Mouse (Mus musculus): ENCODE measurements at regions not wholly inside any gene's neighbourhood (a gene's known extent, or its start where the extent isn't known, plus 50 kb on each side); places are given as distances from the start of the nearest gene placed in this dataset.

DNA sequence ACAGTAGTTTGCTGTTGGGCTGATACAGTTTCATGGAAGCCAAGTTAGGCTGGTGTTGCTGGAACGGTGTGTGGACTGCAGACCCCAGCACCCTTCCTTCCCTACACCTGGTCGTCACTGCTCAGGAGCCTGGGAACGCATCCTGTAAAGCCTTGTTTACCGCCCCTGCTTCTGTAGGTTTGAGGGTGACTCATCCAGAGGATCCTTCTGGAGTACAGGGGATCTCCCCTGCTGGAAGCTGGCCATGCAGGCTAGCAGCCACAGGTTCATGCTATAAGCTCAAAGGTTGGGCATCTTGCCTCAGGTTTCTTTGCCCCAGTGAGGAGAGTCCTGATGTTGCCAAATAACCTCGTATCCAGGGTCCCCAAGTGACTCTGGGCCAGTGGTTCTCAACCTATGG lies 86.2 kb upstream of the Gpc1 start:
- Histone ChIP-seq H3K27me3 (no peaks in the 10 kb centered on the region), H3K36me3 (no peaks in the 10 kb centered on the region)
- ATAC-seq = no peak

DNA sequence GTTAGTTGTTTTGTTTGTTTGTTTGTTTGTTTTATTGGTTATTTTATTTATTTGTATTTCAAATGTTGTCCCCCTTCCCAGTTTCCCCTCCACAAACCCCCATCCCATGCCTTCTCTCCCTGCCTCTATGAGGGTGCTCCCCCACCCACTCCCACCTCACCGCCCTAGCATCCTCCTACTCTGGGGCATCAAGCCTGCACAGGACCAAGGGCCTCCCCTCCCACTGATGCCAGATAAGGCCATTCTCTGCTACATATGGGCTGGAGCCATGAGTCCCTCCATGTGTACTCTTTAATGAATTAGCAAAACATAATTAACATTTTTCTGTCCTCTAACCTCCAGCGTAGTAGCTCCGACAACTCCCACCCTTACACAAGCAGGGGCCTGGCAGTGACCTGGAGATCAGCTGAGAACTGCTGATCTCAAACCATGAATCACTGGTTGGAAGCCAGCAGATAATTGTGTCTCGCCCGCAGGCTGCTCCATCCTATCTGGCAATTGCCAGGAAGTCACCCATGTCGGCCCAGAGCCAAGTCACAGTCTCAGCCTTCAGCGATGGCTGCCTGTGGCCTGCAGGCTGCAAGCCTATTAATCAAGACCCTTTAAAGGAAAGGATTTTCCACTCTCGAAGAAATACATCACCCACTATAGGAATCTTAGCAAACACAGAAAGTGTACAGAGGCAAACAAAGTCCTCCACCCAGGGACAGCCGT lies 86.8 kb upstream of the Gpc1 start:
- Histone ChIP-seq H3K36me3 (no peaks in the 10 kb centered on the region), H3K9ac (replicated peaks) (no peak overlapping the region), H3K9me3 (no peaks in the 10 kb centered on the region), H3K4me2 (replicated peaks) (no peak overlapping the region), H3K4me1 (replicated peaks) (no peaks in the 10 kb centered on the region), H3K27ac (no peak overlapping the region), H3K4me3 (replicated peaks) (no peak overlapping the region), H3K27me3 (no peaks in the 10 kb centered on the region)
- ATAC-seq = no peak; the same call in 1 of the 2 replicates
- WGBS = 70% methylated on average over 9 of the region's 9 CpGs

More for the DNA sequence above, 86.2 kb upstream of the Gpc1 start:
- H3K4me1 ChIP-seq (replicated peaks) = no peaks in the 10 kb centered on the region
- no peak overlapping the region for H3K4me2 ChIP-seq (replicated peaks)
- no peak overlapping the region for H3K27ac ChIP-seq
- WGBS = 86% methylated on average over 5 of the region's 5 CpGs
- H3K4me3 ChIP-seq (replicated peaks) = no peak overlapping the region
- H3K9me3 ChIP-seq = no peaks in the 10 kb centered on the region
- no peak overlapping the region for H3K9ac ChIP-seq (replicated peaks)

DNA sequence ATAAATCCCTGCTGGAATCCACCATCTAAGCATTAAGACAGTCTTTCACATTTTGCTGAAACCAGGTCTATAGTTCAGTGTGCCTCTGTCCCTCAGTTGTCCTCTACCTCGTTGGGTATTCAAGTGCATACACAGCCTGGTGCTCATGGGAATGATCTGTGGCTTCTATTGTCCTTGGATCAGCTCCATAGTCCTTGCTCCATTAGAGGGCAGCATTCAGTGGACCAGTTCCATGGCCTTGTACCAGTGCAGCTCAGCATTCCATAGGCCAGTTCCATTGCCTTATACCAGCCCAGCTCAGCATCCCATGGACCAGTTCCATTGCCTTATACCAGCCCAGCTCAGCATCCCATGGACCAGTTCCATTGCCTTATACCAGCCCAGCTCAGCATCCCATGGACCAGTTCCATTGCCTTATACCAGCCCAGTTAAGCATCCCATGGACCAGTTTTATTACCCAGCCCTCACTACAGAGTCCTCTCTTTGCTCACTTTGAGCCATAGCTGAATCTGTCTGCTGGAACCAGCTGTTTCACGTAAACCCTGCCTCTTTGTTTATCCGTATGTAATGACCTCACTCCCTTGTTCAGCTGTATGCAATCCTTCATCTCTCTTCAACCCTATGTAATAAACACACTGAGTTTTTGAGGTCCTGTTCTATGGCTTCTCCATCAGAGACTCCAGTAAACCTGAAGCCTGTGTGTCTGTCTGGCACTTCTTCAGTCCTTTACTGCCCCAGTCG lies 88.4 kb upstream of the Gpc1 start:
- Histone ChIP-seq H3K36me3 (no peaks in the 10 kb centered on the region), H3K4me1 (replicated peaks) (peaks cover 9% of the 10 kb centered on the region), H3K9ac (replicated peaks) (no peak overlapping the region), H3K27me3 (no peaks in the 10 kb centered on the region), H3K27ac (no peak overlapping the region), H3K4me3 (replicated peaks) (no peak overlapping the region), H3K9me3 (no peaks in the 10 kb centered on the region), H3K4me2 (replicated peaks) (no peak overlapping the region)
- ATAC-seq = no peak
- 76% methylated on average over 4 of the region's 4 CpGs for WGBS

DNA sequence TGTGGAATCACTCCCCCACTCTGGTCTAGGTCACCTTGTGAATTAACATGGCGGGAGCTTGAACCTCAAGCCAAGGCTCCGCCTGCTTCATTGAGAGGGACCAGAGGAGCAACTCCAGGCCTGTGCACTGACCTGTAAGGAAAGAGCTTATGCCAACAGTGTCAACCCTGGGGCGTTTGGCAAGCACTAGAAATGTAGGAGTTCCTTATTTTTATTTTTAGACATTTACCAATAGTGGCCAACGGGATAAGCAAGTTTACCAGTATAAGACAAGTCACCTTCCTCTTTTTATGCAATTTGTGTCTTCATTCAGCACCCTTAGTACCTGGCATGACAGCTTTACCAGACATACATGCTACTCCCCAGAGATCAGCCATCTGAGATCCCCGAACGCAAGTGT lies 89.1 kb upstream of the Gpc1 start:
- H3K27me3 ChIP-seq = no peaks in the 10 kb centered on the region
- ATAC-seq = no peak
- no peaks in the 10 kb centered on the region for H3K9me3 ChIP-seq
- H3K4me1 ChIP-seq (replicated peaks) = peaks cover 17% of the 10 kb centered on the region
- no peak overlapping the region for H3K4me3 ChIP-seq (replicated peaks)
- no peak overlapping the region for H3K27ac ChIP-seq
- H3K36me3 ChIP-seq = no peaks in the 10 kb centered on the region
- no peak overlapping the region for H3K4me2 ChIP-seq (replicated peaks)
- no peak overlapping the region for H3K9ac ChIP-seq (replicated peaks)
- 82% methylated on average over 6 of the region's 6 CpGs for WGBS

DNA sequence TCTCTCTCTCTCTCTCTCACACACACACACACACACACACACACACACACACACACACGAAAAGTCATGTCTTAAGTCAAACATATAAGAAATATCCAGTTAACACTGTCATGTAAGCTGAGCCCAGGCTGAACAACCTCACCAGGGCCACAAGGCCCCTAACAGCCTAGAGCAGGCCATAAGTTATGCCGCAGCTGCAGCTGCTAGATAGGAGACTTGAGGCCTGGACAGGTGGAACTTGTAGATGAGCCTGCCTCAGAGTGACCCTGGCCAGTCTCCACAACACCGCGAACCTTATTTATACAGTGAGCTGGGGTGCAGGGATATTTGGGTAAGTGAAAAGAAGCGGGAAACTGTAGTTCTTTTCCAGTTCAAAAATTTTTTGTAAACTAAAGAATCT lies 90.4 kb upstream of the Gpc1 start:
- Histone ChIP-seq H3K9me3 (no peaks in the 10 kb centered on the region), H3K27ac (no peak overlapping the region), H3K36me3 (no peaks in the 10 kb centered on the region), H3K4me2 (replicated peaks) (no peak overlapping the region), H3K27me3 (no peaks in the 10 kb centered on the region), H3K9ac (replicated peaks) (no peak overlapping the region), H3K4me1 (replicated peaks) (peaks cover 21% of the 10 kb centered on the region), H3K4me3 (replicated peaks) (no peak overlapping the region)
- 90% methylated on average over 5 of the region's 5 CpGs for WGBS
- no peak for ATAC-seq

DNA sequence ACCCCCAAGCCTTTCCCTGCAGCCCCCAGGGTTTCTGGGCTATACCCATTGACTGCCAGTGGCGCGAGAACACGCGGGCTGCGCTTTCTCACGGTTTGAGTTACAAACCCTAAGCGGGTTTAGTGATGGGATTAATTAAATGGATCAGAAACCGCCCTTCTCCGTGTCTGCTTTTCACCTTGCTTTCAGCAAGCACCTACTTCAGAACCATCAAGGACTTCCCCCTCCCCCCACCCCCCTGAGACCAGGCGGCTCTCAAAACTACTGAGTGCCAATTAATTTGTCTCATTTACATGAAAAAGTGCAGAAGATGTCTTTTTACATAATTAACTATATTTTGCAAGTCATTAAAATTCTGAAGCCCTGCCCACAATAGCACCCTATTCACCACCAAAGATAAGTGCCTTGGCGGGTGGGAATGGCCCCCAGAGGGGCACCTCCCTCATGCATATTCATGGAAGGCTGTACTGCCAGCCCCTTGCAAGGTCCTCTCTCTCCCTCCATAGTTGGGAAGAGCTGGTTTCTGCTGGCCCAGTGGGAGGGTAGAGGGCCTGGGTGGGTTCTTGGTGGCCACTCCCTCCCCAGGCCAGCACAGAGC lies 89.1 kb upstream of the Otos start:
- H3K4me2 ChIP-seq (replicated peaks) = no peak overlapping the region
- peak overlapping the region; percentile 37 for H3K27ac ChIP-seq
- H3K9ac ChIP-seq (replicated peaks) = no peak overlapping the region
- no peaks in the 10 kb centered on the region for H3K27me3 ChIP-seq
- no peaks in the 10 kb centered on the region for H3K36me3 ChIP-seq
- no peak overlapping the region for H3K4me3 ChIP-seq (replicated peaks)
- peak; percentile 82 for ATAC-seq
- H3K4me1 ChIP-seq (replicated peaks) = peaks cover 36% of the 10 kb centered on the region
- H3K9me3 ChIP-seq = no peaks in the 10 kb centered on the region
- 13% methylated on average over 11 of the region's 11 CpGs for WGBS

DNA sequence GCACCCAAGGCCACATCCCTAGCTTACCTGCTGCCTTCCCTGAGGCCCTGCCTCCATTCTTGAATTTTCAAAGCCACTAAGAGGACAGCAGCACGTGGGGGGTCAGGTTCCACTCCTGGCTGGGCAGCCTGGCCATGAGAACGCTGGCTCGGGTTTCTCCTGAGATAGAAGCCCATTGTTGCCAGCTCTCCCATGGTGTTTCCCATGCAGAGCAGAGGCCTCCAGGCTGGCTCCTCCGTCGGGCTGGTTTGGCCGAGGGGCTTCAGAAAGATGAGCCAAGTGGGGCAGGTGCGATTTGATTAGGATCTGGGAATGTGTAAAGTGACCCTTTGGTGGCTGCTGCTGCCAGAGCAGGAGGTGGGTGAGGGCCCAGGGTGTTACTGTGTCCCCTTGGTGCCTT lies 87.8 kb upstream of the Otos start:
- Histone ChIP-seq H3K27me3 (no peaks in the 10 kb centered on the region), H3K9me3 (no peaks in the 10 kb centered on the region), H3K27ac (no peak overlapping the region; the same call in 1 of the 2 replicates), H3K4me3 (replicated peaks) (no peak overlapping the region), H3K36me3 (no peaks in the 10 kb centered on the region), H3K4me2 (replicated peaks) (no peak overlapping the region), H3K4me1 (replicated peaks) (peaks cover 36% of the 10 kb centered on the region), H3K9ac (replicated peaks) (no peak overlapping the region)
- 47% methylated on average over 7 of the region's 7 CpGs for WGBS
- no peak for ATAC-seq

DNA sequence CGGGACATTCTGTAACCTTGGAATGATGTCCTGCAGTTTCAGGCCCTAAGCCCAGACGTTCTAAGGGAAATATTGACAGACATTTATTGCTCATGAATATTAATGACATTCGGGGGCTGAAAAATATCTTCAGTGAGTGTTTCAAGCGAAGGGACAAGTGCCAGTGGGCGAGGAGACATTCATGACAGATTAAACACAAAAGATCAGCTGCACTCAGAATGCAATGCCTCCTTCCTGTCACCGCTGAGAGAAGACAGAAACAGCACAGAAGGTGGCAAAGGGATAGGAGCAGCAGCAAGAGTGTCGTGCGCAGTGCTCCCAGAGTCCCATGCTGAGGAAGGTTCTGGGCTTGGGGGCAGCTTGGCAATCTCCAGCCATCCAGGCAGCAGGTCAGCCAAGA lies 85.1 kb upstream of the Otos start:
- no peaks in the 10 kb centered on the region for H3K36me3 ChIP-seq
- H3K27ac ChIP-seq = peak overlapping the region; percentile 48; the same call in 1 of the 2 replicates
- H3K9ac ChIP-seq (replicated peaks) = no peak overlapping the region
- peaks cover 34% of the 10 kb centered on the region for H3K4me1 ChIP-seq (replicated peaks)
- no peak overlapping the region for H3K4me3 ChIP-seq (replicated peaks)
- no peaks in the 10 kb centered on the region for H3K9me3 ChIP-seq
- no peak overlapping the region for H3K4me2 ChIP-seq (replicated peaks)
- 42% methylated on average over 8 of the region's 8 CpGs for WGBS
- ATAC-seq = no peak
- no peaks in the 10 kb centered on the region for H3K27me3 ChIP-seq

DNA sequence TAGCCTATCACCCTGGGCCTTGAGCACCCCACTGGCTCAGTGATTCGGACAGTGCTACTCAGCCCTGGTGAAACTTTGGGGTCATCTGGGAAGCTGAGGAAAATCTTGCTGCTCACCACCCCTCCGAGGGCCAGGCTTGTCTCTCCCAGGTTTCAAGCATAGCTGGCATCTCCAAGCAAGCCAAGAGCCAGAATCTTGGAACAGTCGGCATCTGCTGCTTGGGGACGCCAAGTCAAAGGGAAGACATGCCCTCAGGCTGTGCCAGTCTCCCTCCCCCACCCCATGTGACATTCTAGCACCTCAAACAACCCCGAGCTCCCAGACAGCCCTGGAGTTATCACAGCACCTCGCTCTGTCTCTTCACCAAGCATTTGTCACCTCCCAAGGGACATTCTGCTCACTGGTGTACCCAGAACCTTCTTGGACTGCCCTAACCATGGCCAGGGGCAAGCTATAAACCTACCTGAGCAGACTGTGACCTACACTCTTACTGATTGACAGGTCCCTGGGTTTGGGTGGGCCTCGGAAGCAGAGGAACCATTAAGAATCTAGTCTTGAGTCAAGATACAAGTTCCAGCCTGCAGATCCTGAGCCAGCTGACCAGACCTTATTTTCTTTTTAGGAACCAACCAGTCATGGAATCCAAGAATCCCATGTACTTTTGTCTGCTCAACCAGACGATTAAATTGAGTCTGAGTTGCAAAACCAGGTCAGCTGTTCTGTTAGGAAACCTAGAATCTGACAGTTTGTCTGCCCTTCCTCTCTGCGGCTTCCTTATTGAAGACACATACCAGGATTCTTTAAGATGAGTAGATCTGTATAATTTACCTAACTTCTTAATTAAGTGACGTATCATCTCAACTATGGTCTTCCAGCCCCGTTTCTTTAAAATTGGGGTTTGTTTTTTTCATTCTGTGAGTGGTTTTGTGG lies 83.0 kb upstream of the Otos start:
- Histone ChIP-seq H3K9me3 (no peaks in the 10 kb centered on the region), H3K4me1 (replicated peaks) (peaks cover 14% of the 10 kb centered on the region), H3K27ac (no peak overlapping the region), H3K36me3 (no peaks in the 10 kb centered on the region), H3K4me3 (replicated peaks) (no peak overlapping the region), H3K9ac (replicated peaks) (no peak overlapping the region), H3K27me3 (no peaks in the 10 kb centered on the region), H3K4me2 (replicated peaks) (no peak overlapping the region)
- no peak for ATAC-seq
- WGBS = 88% methylated on average over 11 of the region's 11 CpGs

DNA sequence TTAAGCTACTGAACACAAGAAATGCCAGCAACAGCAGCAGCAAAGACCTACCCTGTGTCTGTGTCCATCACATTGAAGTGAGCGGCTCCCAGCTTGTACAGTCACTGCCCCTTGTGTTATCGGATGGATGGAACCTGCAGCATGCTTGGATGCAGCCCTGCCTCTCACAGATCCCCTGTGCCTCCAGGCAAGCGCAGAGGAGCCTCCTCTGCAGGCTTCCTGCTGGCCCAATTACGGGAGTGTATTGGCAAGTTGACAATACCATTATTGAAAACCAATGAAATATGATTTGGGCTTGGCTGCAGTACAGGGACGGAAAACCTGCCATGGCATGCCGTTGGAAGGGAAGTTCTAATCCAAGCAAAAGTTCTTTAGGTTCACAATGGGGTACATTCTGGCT lies 81.9 kb upstream of the Otos start:
- WGBS = 70% methylated on average over 6 of the region's 6 CpGs
- H3K9ac ChIP-seq (replicated peaks) = no peak overlapping the region
- no peaks in the 10 kb centered on the region for H3K36me3 ChIP-seq
- no peaks in the 10 kb centered on the region for H3K9me3 ChIP-seq
- H3K27ac ChIP-seq = no peak overlapping the region
- H3K4me3 ChIP-seq (replicated peaks) = no peak overlapping the region
- no peak overlapping the region for H3K4me2 ChIP-seq (replicated peaks)
- no peaks in the 10 kb centered on the region for H3K27me3 ChIP-seq
- H3K4me1 ChIP-seq (replicated peaks) = peaks cover 14% of the 10 kb centered on the region
- ATAC-seq = no peak

DNA sequence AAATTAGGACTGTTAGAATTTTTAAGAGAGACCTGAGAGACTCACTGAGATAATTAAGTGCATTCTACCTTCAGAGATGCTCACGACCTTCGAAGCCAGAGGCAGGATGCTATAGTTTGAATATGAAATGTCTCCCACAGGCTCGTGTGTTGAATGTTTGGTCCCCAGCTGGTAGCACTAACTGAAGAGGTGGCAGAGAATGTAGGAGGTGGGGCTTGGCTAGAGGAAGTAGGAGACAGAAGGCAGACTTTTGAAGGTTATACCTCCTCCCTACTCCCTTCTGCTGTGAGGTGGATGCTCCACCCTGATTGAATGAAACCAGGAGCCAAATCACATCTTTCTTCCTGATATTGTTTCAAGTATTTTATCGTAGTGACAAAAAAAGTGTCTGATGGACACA lies 79.3 kb upstream of the Otos start:
- Histone ChIP-seq H3K36me3 (no peaks in the 10 kb centered on the region), H3K4me3 (replicated peaks) (no peak overlapping the region), H3K4me1 (replicated peaks) (no peaks in the 10 kb centered on the region), H3K9me3 (no peaks in the 10 kb centered on the region), H3K27ac (no peak overlapping the region), H3K4me2 (replicated peaks) (no peak overlapping the region), H3K27me3 (0 out of 2 replicates have a peak, but pooled peaks cover 4% of the 10 kb centered on the region), H3K9ac (replicated peaks) (no peak overlapping the region)
- no peak for ATAC-seq
- 69% methylated on average over 4 of the region's 4 CpGs for WGBS
